13 mouse cellular contexts compared by ENCODE assay signal in the genomic region with DNA sequence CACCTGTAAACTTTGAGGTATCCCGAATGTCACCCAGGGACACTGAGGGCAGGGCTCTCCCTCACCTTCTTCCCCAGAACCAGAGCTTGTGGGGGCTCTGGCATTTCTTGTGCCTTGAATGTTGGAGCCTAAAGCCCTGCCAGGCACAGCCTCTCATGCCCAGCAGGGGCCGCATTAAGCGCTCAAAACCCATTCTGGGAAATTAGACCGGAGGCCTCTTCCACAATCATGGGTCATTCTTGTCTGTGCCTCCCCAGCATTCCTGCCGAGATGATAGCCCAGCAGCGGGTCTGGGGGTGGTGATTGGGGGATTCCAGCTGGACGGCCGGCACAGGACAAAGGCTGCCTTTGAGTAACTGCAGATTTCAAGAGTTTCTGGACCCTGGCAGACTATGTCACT. TPM values are rescaled to one million over a fixed set of nuclear protein-coding genes. Genes with fewer than 3 reads are reported as not detected.
DNase-seq lines count a peak whose midpoint lies in the region; ATAC-seq and TF ChIP-seq lines count a peak whose summit lies in the region.
"Had no signal": no experiment of that assay in that cellular context is flagged by ENCODE, and none has a peak within 500 bp of the region (broad histone marks: within the 10 kb centered on the region; RNA-seq: fewer than 3 reads in every experiment).

No protein-coding gene starts in this region.

- H3K27ac ChIP-seq in intestine, embryonic 14.5 days (ENCODE audit: low read depth), result no peak overlapping the region
- no peak overlapping the region for H3K27ac ChIP-seq in intestine, embryonic 15.5 days
- peak overlapping the region; percentile 90 for H3K27ac ChIP-seq in forebrain, embryonic 13.5 days
- peak overlapping the region; percentile 63 for H3K27ac ChIP-seq in midbrain, embryonic 12.5 days (replicated peaks)
- H3K27ac ChIP-seq: gastrocnemius, adult 2 months had no signal

- H3K9me3 ChIP-seq in intestine, embryonic 14.5 days (ENCODE audit: control insufficient read depth, low read length), result no peaks in the 10 kb centered on the region
- no peaks in the 10 kb centered on the region for H3K9me3 ChIP-seq in intestine, embryonic 15.5 days
- H3K9me3 ChIP-seq in forebrain, embryonic 13.5 days (replicated peaks), result no peaks in the 10 kb centered on the region
- H3K9me3 ChIP-seq in midbrain, embryonic 12.5 days, result no peaks in the 10 kb centered on the region

- TF ChIP-seq CTCF in brain, embryonic 14.5 days (IDR thresholded peaks at IDR 0.05; ENCODE audit: borderline replicate concordance, extremely low read depth, insufficient read depth, insufficient read length), result peak; percentile 54; the same call in 1 of the 2 replicates

- H3K9ac ChIP-seq in intestine, embryonic 14.5 days (ENCODE audit: low read length), result no peak overlapping the region
- no peak overlapping the region for H3K9ac ChIP-seq in intestine, embryonic 15.5 days
- H3K9ac ChIP-seq in forebrain, embryonic 13.5 days, result no peak overlapping the region
- no peak overlapping the region for H3K9ac ChIP-seq in midbrain, embryonic 12.5 days (replicated peaks)

- H3K4me2 ChIP-seq in intestine, embryonic 14.5 days (ENCODE audit: low read length), result no peak overlapping the region
- no peak overlapping the region for H3K4me2 ChIP-seq in intestine, embryonic 15.5 days (replicated peaks)
- no peak overlapping the region for H3K4me2 ChIP-seq in forebrain, embryonic 13.5 days
- no peak overlapping the region for H3K4me2 ChIP-seq in midbrain, embryonic 12.5 days (replicated peaks)

- ATAC-seq in intestine, embryonic 14.5 days (replicated peaks; ENCODE audit: low FRiP score, low TSS enrichment, low read depth), result no peak
- no peak for ATAC-seq in intestine, embryonic 15.5 days
- peak; percentile 42 for ATAC-seq in forebrain, embryonic 13.5 days
- ATAC-seq in midbrain, embryonic 12.5 days (ENCODE audit: low FRiP score, low read depth), result peak; percentile 57

- 38% methylated on average over 8 of the region's 8 CpGs for WGBS in intestine, embryonic 14.5 days
- 48% methylated on average over 8 of the region's 8 CpGs for WGBS in intestine, embryonic 15.5 days
- WGBS in forebrain, embryonic 13.5 days, result 8% methylated on average over 8 of the region's 8 CpGs
- 9% methylated on average over 8 of the region's 8 CpGs for WGBS in midbrain, embryonic 12.5 days

- no peaks in the 10 kb centered on the region for H3K27me3 ChIP-seq in intestine, embryonic 14.5 days (replicated peaks; ENCODE audit: control insufficient read depth, insufficient read depth, low read length)
- no peaks in the 10 kb centered on the region for H3K27me3 ChIP-seq in intestine, embryonic 15.5 days (replicated peaks)
- no peaks in the 10 kb centered on the region for H3K27me3 ChIP-seq in forebrain, embryonic 13.5 days
- H3K27me3 ChIP-seq in midbrain, embryonic 12.5 days, result no peaks in the 10 kb centered on the region; the same call in 1 of the 2 replicates

- no peak for TF ChIP-seq POLR2A in brain, embryonic 14.5 days (IDR thresholded peaks at IDR 0.05; ENCODE audit: borderline replicate concordance, extremely low read depth, insufficient read depth, insufficient read length, poor library complexity, severe bottlenecking)

- intact Hi-C loops in gastrocnemius, postnatal 14 days (cut with DNase I; ENCODE audit: low total_unique reads), result no loop called here

- H3K4me1 ChIP-seq in intestine, embryonic 14.5 days (replicated peaks; ENCODE audit: control insufficient read depth, insufficient read depth, low read length), result no peaks in the 10 kb centered on the region
- no peaks in the 10 kb centered on the region for H3K4me1 ChIP-seq in intestine, embryonic 15.5 days (replicated peaks)
- H3K4me1 ChIP-seq in forebrain, embryonic 13.5 days, result peaks cover 57% of the 10 kb centered on the region
- peaks cover 43% of the 10 kb centered on the region for H3K4me1 ChIP-seq in midbrain, embryonic 12.5 days

- H3K36me3 ChIP-seq in intestine, embryonic 14.5 days (ENCODE audit: control insufficient read depth, insufficient read depth, low read length), result no peaks in the 10 kb centered on the region
- H3K36me3 ChIP-seq in intestine, embryonic 15.5 days, result no peaks in the 10 kb centered on the region
- H3K36me3 ChIP-seq in forebrain, embryonic 13.5 days (ENCODE audit: poor library complexity, severe bottlenecking), result no peaks in the 10 kb centered on the region
- no peaks in the 10 kb centered on the region for H3K36me3 ChIP-seq in midbrain, embryonic 12.5 days

- no peak overlapping the region for H3K4me3 ChIP-seq in intestine, embryonic 14.5 days (ENCODE audit: low read depth, low read length)
- H3K4me3 ChIP-seq in intestine, embryonic 15.5 days (replicated peaks), result no peak overlapping the region
- H3K4me3 ChIP-seq in forebrain, embryonic 13.5 days, result no peak overlapping the region
- no peak overlapping the region for H3K4me3 ChIP-seq in midbrain, embryonic 12.5 days
- H3K4me3 ChIP-seq: gastrocnemius, adult 2 months had no signal

- DNase-seq in intestine, embryonic 14.5 days (ENCODE audit: low spot score), result peak; percentile 50
- DNase-seq in brain, embryonic 14.5 days (ENCODE audit: low read depth), result peak; percentile 91
- DNase-seq in c-Kit-positive CD71-positive TER-119-positive erythroid progenitor cells, embryonic 14.5 days (ENCODE audit: low spot score), result no peak
- DNase-seq in adrenal gland, postnatal 10 days, result no peak
- no peak for DNase-seq in gastrocnemius, postnatal 14 days
- DNase-seq: gastrocnemius, adult 2 months; kidney, postnatal 14 days had no signal

RNA-seq across cellular contexts. Expression of gene Gm20219, which starts 16.3 kb away (rescaled TPM):
- 2.2 and 2.8 TPM in 2 replicates for polyA plus RNA-seq in intestine, embryonic 14.5 days (2014; fragmentation: Nextera tagmentation; extraction: Ambion mirVana)
- 1.3 and 1.4 TPM in 2 replicates for polyA plus RNA-seq in intestine, embryonic 15.5 days (2015; fragmentation: Nextera tagmentation; extraction: Ambion mirVana)
- polyA plus RNA-seq in brain, embryonic 14.5 days (2012; rRNA removed), result 2.9 and 3.1 TPM in 2 replicates
- polyA plus RNA-seq in forebrain, embryonic 13.5 days (2015; fragmentation: Nextera tagmentation; extraction: Ambion mirVana), result 1.2 and 1.7 TPM in 2 replicates
- polyA plus RNA-seq in midbrain, embryonic 12.5 days (2016; fragmentation: Nextera tagmentation; extraction: Ambion mirVana), result 1.6 and 1.9 TPM in 2 replicates
- under 1 TPM; 0.69 to 0.70 TPM for total RNA-seq in adrenal gland, postnatal 10 days (2021)
- total RNA-seq in gastrocnemius, postnatal 14 days (2021), result under 1 TPM; 0.27 to 0.42 TPM

RNA-seq across cellular contexts. Expression of gene Znrf4, which starts 25.7 kb away (rescaled TPM):
- not detected in 2 replicates for polyA plus RNA-seq in intestine, embryonic 14.5 days (2014; fragmentation: Nextera tagmentation; extraction: Ambion mirVana)
- not detected in 2 replicates for polyA plus RNA-seq in intestine, embryonic 15.5 days (2015; fragmentation: Nextera tagmentation; extraction: Ambion mirVana)
- polyA plus RNA-seq in brain, embryonic 14.5 days (2012; rRNA removed), result 0.05 TPM in 1 of 2 replicates, not detected in the other
- polyA plus RNA-seq in forebrain, embryonic 13.5 days (2015; fragmentation: Nextera tagmentation; extraction: Ambion mirVana), result 0.14 TPM in 1 of 2 replicates, not detected in the other
- not detected in 2 replicates for polyA plus RNA-seq in midbrain, embryonic 12.5 days (2016; fragmentation: Nextera tagmentation; extraction: Ambion mirVana)
- total RNA-seq in adrenal gland, postnatal 10 days (2021), result not detected
- total RNA-seq in gastrocnemius, postnatal 14 days (2021), result not detected
- total RNA-seq: gastrocnemius, adult 2 months had no signal
- polyA plus RNA-seq: limb, embryonic 14.5 days; spleen, adult 2 months; urinary bladder, adult 2 months had no signal

RNA-seq across cellular contexts. Expression of gene Safb2, which starts 46.5 kb away (rescaled TPM):
- polyA plus RNA-seq in intestine, embryonic 14.5 days (2014; fragmentation: Nextera tagmentation; extraction: Ambion mirVana), result 57.1 and 59.9 TPM in 2 replicates
- polyA plus RNA-seq in intestine, embryonic 15.5 days (2015; fragmentation: Nextera tagmentation; extraction: Ambion mirVana), result 66.7 and 74.7 TPM in 2 replicates
- polyA plus RNA-seq in brain, embryonic 14.5 days (2012; rRNA removed), result 53.9 and 127 TPM in 2 replicates
- polyA plus RNA-seq in forebrain, embryonic 13.5 days (2015; fragmentation: Nextera tagmentation; extraction: Ambion mirVana), result 77.9 and 84.3 TPM in 2 replicates
- polyA plus RNA-seq in midbrain, embryonic 12.5 days (2016; fragmentation: Nextera tagmentation; extraction: Ambion mirVana), result 94.7 and 107 TPM in 2 replicates
- 100 to 1,000 TPM in 1 of 2 experiments, 10 to 100 TPM in 1; 79.8 to 124 TPM for total RNA-seq in adrenal gland, postnatal 10 days (2021)
- total RNA-seq in gastrocnemius, postnatal 14 days (2021), result 10 to 100 TPM; 25.1 to 34.9 TPM

RNA-seq across cellular contexts. Expression of gene Safb, which starts 46.7 kb away (rescaled TPM):
- polyA plus RNA-seq in intestine, embryonic 14.5 days (2014; fragmentation: Nextera tagmentation; extraction: Ambion mirVana), result 73.3 and 81.8 TPM in 2 replicates
- polyA plus RNA-seq in intestine, embryonic 15.5 days (2015; fragmentation: Nextera tagmentation; extraction: Ambion mirVana), result 79.3 and 86.2 TPM in 2 replicates
- polyA plus RNA-seq in brain, embryonic 14.5 days (2012; rRNA removed), result 117 and 173 TPM in 2 replicates
- 126 and 135 TPM in 2 replicates for polyA plus RNA-seq in forebrain, embryonic 13.5 days (2015; fragmentation: Nextera tagmentation; extraction: Ambion mirVana)
- 168 and 177 TPM in 2 replicates for polyA plus RNA-seq in midbrain, embryonic 12.5 days (2016; fragmentation: Nextera tagmentation; extraction: Ambion mirVana)
- total RNA-seq in adrenal gland, postnatal 10 days (2021), result 100 to 1,000 TPM in 1 of 2 experiments, 10 to 100 TPM in 1; 92.1 to 113 TPM
- total RNA-seq in gastrocnemius, postnatal 14 days (2021), result 10 to 100 TPM; 39.4 to 46.2 TPM

Comparison
In these comparisons a context has a peak if more than half of its experiments do, and no peak if none do; other contexts are left out.
1. ATAC-seq: peak in forebrain, embryonic 13.5 days (single experiment) and midbrain, embryonic 12.5 days (single experiment); none in intestine, embryonic 14.5 days (single experiment) and intestine, embryonic 15.5 days (single experiment).
2. DNase-seq: peak in intestine, embryonic 14.5 days (single experiment) and brain, embryonic 14.5 days (single experiment); none in c-Kit-positive CD71-positive TER-119-positive erythroid progenitor cells, embryonic 14.5 days (single experiment), adrenal gland, postnatal 10 days (single experiment) and gastrocnemius, postnatal 14 days (single experiment).
3. H3K27ac ChIP-seq: peak in forebrain, embryonic 13.5 days (single experiment) and midbrain, embryonic 12.5 days (single experiment); none in intestine, embryonic 14.5 days (single experiment) and intestine, embryonic 15.5 days (single experiment).